Mouse (Mus musculus) liver, embryonic 12.5 days (tissue): ENCODE results near the gene Prss56. TPM values are rescaled to one million over a fixed set of nuclear protein-coding genes. Genes with fewer than 3 reads are reported as not detected.

Source experiments
- ATAC-seq: fragments of 200-750 bp; cut with Nextera tagmentation; 2 replicates; pipeline ENCODE4 v1.8.0; 2017; ENCODE audit warnings: moderate number of reproducible peaks, mild to moderate bottlenecking, moderate library complexity
- H3K27ac ChIP-seq: fragments of 300-500 bp; sonication (generic); 2 replicates; pipeline ENCODE4 v1.5.1; 2016; ENCODE audit warnings: mild to moderate bottlenecking
- H3K27me3 ChIP-seq: fragments of 300-500 bp; sonication (generic); replicated peaks from 2 replicates; pipeline ENCODE4 v1.6.1; 2016; ENCODE audit warnings: mild to moderate bottlenecking, moderate library complexity
- H3K36me3 ChIP-seq: fragments of 300-500 bp; sonication (generic); 2 replicates; pipeline ENCODE4 v1.6.1; 2016; ENCODE audit warnings: mild to moderate bottlenecking, moderate library complexity
- H3K4me1 ChIP-seq: fragments of 300-500 bp; sonication (generic); 2 replicates; pipeline ENCODE4 v1.6.1; 2016
- H3K4me2 ChIP-seq: fragments of 300-500 bp; sonication (generic); 2 replicates; pipeline ENCODE4 v1.6.1; 2016; ENCODE audit warnings: mild to moderate bottlenecking, moderate library complexity
- H3K4me3 ChIP-seq: fragments of 300-500 bp; sonication (generic); 2 replicates; pipeline ENCODE4 v1.5.1; 2016; ENCODE audit warnings: mild to moderate bottlenecking, moderate library complexity
- H3K9ac ChIP-seq: fragments of 300-500 bp; sonication (generic); 2 replicates; pipeline ENCODE4 v1.6.1; 2016; ENCODE audit warnings: mild to moderate bottlenecking, moderate library complexity
- H3K9me3 ChIP-seq: fragments of 300-500 bp; sonication (generic); replicated peaks from 2 replicates; pipeline ENCODE4 v1.6.1; 2016; ENCODE audit warnings: mild to moderate bottlenecking, moderate library complexity
- WGBS: fragments of 180-500 bp; shearing (Covaris S2); methylation state at CpG from one replicate; pipeline ENCODE4 v1.1.7; 2016; ENCODE audit not compliant: insufficient replicate concordance; 5-methylcytosine and 5-hydroxymethylcytosine counted together
- polyA plus RNA-seq: library from polyadenylated mRNA; unstranded; fragments of >200 nt; fragmentation: Nextera tagmentation; extraction: Ambion mirVana; gene quantifications from 2 replicates; pipeline ENCODE4 v1.2.1, GENCODE M21; 2016

Gene Prss56
- polyA plus RNA-seq, 1 experiment from 2014 or later: not detected

DNA sequence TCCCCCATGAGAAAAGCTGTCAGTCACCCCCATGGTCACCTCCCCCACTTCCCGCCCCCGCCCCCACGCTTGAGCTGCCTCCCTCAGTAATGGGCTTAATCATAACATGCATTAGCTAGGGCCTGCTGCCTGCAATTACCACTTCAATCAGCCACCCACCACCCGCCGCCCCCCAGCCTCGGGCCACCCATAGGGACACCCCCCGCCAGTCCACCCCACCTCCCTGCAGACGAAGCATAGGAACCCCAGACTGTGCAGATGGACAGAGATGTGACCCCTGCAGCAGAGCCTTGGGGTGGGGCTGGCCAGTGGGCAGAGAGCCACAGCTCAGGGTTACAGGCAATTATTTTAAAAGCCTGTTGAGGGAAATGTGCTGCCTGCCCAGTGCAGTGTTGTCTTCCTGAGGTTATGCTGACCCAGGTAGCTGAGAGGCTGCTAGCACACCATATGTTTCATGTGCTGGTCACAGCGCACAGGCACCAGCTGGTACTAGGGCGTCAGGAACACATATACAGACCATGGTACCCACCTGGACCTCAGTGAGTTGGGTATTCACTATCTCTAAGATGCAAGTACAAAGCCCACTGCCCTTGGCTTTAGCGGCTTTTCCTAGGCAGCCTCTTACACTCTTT is 18.8 kb upstream of the Prss56 start:
- Histone ChIP-seq H3K27me3 (peaks cover 97% of the 10 kb centered on the region), H3K27ac (no peak overlapping the region), H3K9ac (no peak overlapping the region), H3K9me3 (no peaks in the 10 kb centered on the region), H3K4me1 (no peaks in the 10 kb centered on the region), H3K4me3 (no peak overlapping the region), H3K4me2 (no peak overlapping the region), H3K36me3 (no peaks in the 10 kb centered on the region)
- no peak for ATAC-seq
- WGBS: 28% methylated on average over 11 of the region's 11 CpGs

DNA sequence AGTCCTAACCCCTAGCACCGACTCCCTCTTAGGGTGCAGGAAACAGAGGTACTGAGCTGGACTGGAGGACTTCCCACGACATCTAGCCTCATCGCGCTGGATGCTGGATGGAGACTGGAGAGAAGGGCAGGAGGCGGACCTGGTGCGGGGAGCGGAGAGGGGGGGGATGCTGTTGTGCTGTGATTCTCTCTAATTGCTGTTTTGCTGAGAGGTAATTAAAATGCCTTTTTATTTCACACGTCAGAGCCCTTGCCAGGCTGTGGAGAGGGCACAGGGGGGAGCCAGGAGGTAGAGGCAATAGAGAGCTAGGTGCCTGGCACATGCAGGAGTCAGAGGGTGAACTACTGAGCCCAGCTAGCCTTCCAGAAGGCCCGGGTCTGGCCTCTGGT is 18.3 kb upstream of the Prss56 start:
- 46% methylated on average over 9 of the region's 9 CpGs for WGBS
- Histone ChIP-seq H3K4me2 (no peak overlapping the region), H3K4me3 (no peak overlapping the region), H3K4me1 (no peaks in the 10 kb centered on the region), H3K9me3 (no peaks in the 10 kb centered on the region), H3K27me3 (peaks cover 97% of the 10 kb centered on the region), H3K9ac (no peak overlapping the region), H3K27ac (no peak overlapping the region), H3K36me3 (no peaks in the 10 kb centered on the region)
- no peak for ATAC-seq

DNA sequence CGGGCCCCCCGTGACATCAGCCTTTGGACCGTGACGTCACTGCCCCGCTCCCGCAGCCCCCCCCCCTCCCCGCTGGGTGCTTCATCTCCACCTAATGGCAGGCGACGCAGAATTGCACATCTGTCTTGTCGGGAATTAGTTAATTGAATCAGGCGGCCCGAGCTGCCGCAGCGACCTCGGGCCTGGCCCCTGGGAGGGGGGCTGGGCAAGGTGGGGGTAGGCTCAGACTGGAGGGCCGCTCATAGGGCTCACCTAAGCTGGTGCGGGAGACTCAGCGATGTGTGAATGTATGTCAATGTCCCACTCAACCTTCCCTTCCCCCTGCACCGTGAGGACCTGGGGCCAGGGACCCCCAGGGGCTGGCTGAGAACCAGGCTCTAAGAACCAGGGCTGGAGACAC is 12.7 kb upstream of the Prss56 start:
- Histone ChIP-seq H3K4me3 (no peak overlapping the region), H3K4me2 (0 out of 2 replicates have a peak overlapping the region, but pooled peaks have one; percentile 13), H3K4me1 (peaks cover 6% of the 10 kb centered on the region; the same call in 1 of the 2 replicates), H3K9ac (no peak overlapping the region), H3K36me3 (no peaks in the 10 kb centered on the region), H3K27me3 (peaks cover 92% of the 10 kb centered on the region), H3K9me3 (no peaks in the 10 kb centered on the region), H3K27ac (no peak overlapping the region)
- 25% methylated on average over 19 of the region's 19 CpGs for WGBS
- ATAC-seq: no peak

DNA sequence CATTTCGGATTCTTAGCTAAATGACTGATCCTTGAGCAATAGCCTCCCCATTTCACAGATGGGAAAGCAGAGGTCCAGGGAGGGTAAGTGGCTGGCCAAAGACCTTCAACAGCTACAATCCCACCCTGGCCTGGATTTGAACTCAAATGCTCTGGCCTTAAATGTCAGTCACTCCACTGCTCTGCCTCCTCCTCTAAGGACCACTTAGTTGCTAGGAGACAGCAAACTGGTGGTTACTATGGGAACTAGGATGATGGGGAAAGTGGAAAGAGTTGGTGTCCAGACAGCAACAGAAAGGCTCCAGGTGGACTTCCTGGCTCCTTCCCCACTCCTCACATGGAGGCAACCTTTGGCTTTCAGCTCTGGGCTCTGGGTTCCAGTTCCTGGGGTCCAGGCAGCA is 11.8 kb upstream of the Prss56 start:
- no peak for ATAC-seq
- H3K27me3 ChIP-seq: peaks cover 89% of the 10 kb centered on the region
- H3K4me1 ChIP-seq: peaks cover 6% of the 10 kb centered on the region; the same call in 1 of the 2 replicates
- no peak overlapping the region for H3K4me2 ChIP-seq
- no peak overlapping the region for H3K27ac ChIP-seq
- no peaks in the 10 kb centered on the region for H3K36me3 ChIP-seq
- H3K9me3 ChIP-seq: no peaks in the 10 kb centered on the region
- 41% methylated on average over 1 of the region's 1 CpGs for WGBS
- no peak overlapping the region for H3K9ac ChIP-seq
- no peak overlapping the region for H3K4me3 ChIP-seq

DNA sequence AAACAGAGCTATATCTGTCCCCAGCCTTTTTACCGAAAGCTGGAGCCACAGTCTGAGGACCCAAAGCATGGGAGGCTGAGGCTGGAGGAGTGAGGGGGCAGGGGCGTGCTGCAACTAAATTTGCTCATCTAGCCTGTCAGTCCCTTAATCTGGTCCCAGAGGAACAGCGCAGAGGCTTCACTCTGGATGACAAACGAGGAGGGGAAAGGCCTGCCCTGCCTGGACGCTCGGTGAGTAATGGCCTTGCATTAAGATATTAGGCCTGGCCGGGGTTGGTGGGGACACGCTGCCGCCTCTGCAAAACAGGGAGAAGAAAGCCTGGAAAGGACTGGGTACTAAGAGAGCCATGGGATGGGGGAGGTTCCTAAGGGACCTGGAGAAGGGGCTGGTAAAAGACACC is 10.8 kb upstream of the Prss56 start:
- H3K4me2 ChIP-seq: no peak overlapping the region
- H3K27ac ChIP-seq: no peak overlapping the region
- no peaks in the 10 kb centered on the region for H3K36me3 ChIP-seq
- H3K4me1 ChIP-seq: peaks cover 6% of the 10 kb centered on the region; the same call in 1 of the 2 replicates
- 49% methylated on average over 9 of the region's 9 CpGs for WGBS
- H3K27me3 ChIP-seq: peaks cover 88% of the 10 kb centered on the region
- H3K9me3 ChIP-seq: no peaks in the 10 kb centered on the region
- no peak overlapping the region for H3K9ac ChIP-seq
- H3K4me3 ChIP-seq: no peak overlapping the region
- ATAC-seq: no peak

DNA sequence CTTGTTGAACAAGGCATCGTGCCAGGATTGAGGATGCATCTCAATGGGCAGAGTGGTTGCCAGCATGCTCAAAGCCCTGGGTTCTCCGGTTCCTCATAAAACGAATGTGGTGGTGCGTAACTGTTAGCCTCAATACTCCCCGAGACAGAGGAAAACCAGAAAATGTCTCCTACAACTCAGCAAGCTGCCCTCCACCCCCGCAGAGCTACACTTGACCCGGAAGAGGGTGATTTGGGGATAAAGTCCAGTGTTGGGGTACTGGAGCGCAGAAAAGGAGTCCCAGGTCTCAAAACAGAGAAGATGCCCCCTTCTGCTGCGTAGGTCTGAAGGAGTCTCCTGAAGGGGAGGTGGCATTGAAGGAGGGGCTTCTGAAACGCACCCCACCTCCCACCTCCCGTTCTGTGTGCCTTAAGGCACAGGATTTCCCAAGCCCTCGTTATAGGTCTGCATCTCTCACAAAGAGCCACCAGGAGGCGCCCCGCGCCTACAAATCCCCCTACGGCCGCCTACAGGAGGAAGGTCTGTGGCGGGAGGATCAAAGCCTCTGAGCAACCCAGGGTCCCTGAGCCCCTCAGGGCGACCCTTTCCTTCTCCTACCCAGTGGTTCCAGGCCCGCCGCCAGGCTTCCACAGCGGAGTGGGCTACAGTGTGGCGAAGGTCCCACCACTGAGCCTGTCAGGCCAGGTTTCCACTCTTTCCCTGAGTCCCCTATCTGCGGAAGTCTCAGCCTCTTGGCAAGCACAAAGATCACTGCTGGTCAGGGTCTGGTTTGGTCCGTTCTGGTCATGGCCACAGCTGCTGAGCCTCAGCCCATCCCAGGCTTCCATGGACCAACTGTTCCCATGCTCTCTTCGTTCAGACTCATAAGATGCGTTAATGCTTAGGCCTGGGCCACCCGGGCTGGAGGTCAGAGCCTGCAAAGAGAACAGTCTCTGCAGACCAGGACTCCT is 8.8 kb upstream of the Prss56 start:
- WGBS: 27% methylated on average over 25 of the region's 28 CpGs
- peak overlapping the region; percentile 28; the same call in 1 of the 2 replicates for H3K4me2 ChIP-seq
- no peak overlapping the region for H3K4me3 ChIP-seq
- no peak overlapping the region for H3K9ac ChIP-seq
- H3K4me1 ChIP-seq: peaks cover 6% of the 10 kb centered on the region; the same call in 1 of the 2 replicates
- no peak overlapping the region for H3K27ac ChIP-seq
- H3K36me3 ChIP-seq: no peaks in the 10 kb centered on the region
- no peaks in the 10 kb centered on the region for H3K9me3 ChIP-seq
- no peak for ATAC-seq
- H3K27me3 ChIP-seq: peaks cover 71% of the 10 kb centered on the region

DNA sequence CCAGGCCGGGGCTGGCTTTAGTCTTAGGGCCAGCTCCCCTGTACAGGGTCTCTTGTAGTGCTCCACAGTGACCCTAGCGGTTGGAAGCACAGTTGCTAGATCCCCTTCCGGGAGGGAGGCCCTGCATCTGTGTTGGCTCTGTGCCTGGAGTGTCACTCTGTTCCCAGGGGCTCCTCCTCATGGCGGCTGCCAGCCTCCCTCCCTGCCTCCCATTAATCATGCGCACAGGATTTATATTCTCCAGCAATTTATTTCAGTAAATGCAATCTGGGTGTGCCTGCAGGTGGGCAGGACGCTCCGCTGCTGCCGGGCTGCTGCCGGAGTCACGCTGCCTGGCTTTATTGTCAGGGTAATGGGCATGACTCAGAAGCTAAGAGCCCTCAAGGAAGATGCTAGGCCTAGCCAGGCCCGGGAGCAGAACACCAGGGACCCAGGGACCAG is 7.2 kb upstream of the Prss56 start:
- Histone ChIP-seq H3K9me3 (no peaks in the 10 kb centered on the region), H3K9ac (no peak overlapping the region), H3K4me2 (no peak overlapping the region), H3K27ac (no peak overlapping the region), H3K36me3 (no peaks in the 10 kb centered on the region), H3K4me1 (no peaks in the 10 kb centered on the region), H3K4me3 (no peak overlapping the region), H3K27me3 (peaks cover 64% of the 10 kb centered on the region)
- ATAC-seq: no peak
- WGBS: 30% methylated on average over 11 of the region's 11 CpGs

DNA sequence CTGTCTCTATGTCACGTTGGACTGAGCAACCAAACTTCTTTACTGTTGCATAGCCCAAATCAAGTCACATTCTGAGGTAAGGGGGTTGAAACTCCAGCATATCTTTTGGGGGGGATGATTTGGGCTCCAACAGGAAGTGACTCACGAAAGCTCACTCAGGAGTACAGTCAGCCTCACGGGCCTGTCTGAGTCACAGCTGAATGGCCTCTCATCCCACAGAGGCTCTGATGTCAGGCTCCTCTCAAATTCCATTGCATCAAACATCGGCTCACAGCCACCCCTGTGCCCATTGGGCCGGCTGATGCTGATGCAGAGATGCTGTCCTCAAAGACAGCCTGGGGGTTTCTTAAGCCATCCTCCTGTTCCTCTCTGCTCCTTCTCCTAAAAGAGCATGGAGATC is 2.2 kb upstream of the Prss56 start:
- WGBS: 26% methylated on average over 5 of the region's 5 CpGs
- Histone ChIP-seq H3K4me1 (0 out of 2 replicates have a peak, but pooled peaks cover 3% of the 10 kb centered on the region), H3K4me3 (no peak overlapping the region), H3K9me3 (no peaks in the 10 kb centered on the region), H3K9ac (no peak overlapping the region), H3K27ac (no peak overlapping the region), H3K36me3 (no peaks in the 10 kb centered on the region), H3K27me3 (peaks cover 71% of the 10 kb centered on the region), H3K4me2 (no peak overlapping the region)
- ATAC-seq: no peak

DNA sequence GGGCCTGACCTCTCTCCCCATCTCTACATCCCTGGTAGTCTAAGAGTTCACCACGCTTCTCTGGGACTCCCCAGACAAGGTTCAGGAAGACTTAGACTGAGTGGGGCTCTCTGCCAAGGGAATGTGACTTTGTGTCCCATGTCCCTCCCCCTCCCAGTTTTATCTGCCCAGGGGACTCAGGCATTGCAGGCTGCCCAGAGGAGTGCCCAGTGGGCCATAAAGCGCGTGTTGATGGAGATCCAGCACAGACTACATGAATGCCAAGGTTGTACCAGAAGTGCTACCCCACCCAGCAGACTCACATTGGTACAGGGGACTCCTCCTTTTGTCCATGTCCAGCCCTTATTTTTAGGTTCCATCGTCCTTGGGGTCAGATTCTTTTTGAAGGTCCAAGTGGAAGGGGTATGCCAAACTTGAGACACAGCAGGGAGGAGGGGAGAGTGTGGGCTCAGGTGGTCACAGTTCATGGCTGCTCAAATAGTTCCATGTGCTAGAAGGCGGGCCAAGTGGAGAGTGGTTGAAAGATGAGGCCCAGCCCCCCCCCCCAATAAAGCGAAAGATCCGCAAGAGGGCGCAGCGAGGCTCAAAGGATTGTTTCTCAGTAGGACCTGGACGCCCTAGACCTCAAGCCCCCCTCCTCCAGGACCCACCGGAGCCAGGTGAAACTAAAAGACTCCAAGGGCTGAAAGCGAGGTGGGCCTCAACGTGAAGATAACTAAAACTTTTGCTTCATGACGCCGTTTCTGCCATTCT is 1.1 kb downstream of the Prss56 start:
- Histone ChIP-seq H3K27me3 (peaks cover 89% of the 10 kb centered on the region), H3K4me3 (no peak overlapping the region), H3K36me3 (no peaks in the 10 kb centered on the region), H3K9ac (no peak overlapping the region), H3K4me2 (peak overlapping the region; percentile 19; the same call in 1 of the 2 replicates), H3K4me1 (0 out of 2 replicates have a peak, but pooled peaks cover 11% of the 10 kb centered on the region), H3K9me3 (no peaks in the 10 kb centered on the region), H3K27ac (no peak overlapping the region)
- WGBS: 28% methylated on average over 15 of the region's 15 CpGs
- ATAC-seq: no peak

DNA sequence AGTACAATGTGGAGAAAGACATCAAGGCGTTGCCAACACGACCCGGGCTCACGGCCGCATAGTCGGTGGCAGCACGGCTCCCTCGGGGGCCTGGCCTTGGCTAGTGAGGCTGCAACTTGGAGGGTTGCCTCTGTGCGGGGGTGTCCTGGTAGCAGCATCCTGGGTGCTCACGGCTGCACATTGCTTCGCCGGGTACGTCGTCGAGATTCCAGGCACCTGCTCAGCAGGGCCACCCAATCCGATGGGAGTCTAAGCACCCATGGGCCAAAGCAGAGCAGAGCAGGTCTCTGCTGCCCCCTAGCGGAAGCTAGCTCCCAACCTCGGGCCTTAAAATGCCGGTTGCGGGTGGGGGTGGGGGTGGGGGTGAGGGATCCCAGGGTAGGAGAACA is 1.6 kb downstream of the Prss56 start:
- Histone ChIP-seq H3K36me3 (no peaks in the 10 kb centered on the region), H3K27me3 (peaks cover 95% of the 10 kb centered on the region), H3K4me1 (0 out of 2 replicates have a peak, but pooled peaks cover 11% of the 10 kb centered on the region), H3K9me3 (no peaks in the 10 kb centered on the region), H3K27ac (no peak overlapping the region), H3K9ac (no peak overlapping the region), H3K4me2 (peak overlapping the region; percentile 19; the same call in 1 of the 2 replicates), H3K4me3 (no peak overlapping the region)
- WGBS: 10% methylated on average over 20 of the region's 20 CpGs
- no peak for ATAC-seq

DNA sequence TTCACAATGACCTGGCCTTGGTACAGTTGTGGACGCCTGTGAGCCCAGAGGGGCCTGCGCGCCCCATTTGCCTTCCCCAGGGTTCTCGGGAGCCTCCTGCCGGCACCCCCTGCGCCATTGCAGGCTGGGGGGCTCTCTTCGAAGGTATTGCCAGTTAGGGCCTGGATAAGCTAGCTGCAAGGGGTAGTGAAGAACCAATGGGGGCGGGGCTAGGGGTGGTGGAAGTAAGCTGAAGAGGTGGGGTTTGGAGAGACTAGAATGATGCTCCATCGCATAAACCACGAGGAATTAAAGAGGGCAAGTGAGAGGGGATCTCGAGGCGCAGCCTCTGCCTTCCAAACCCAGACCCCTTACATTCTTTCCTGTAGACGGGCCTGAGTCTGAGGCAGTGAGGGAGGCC is 2.4 kb downstream of the Prss56 start:
- 0 out of 2 replicates have a peak, but pooled peaks cover 11% of the 10 kb centered on the region for H3K4me1 ChIP-seq
- H3K27me3 ChIP-seq: peaks cover 98% of the 10 kb centered on the region
- no peak for ATAC-seq
- no peak overlapping the region for H3K27ac ChIP-seq
- no peak overlapping the region for H3K4me2 ChIP-seq
- WGBS: 11% methylated on average over 13 of the region's 13 CpGs
- H3K9me3 ChIP-seq: no peaks in the 10 kb centered on the region
- no peak overlapping the region for H3K4me3 ChIP-seq
- no peaks in the 10 kb centered on the region for H3K36me3 ChIP-seq
- H3K9ac ChIP-seq: no peak overlapping the region
